Mouse (Mus musculus): ENCODE data around the gene Scnn1g.

Scnn1g gene

DNA sequence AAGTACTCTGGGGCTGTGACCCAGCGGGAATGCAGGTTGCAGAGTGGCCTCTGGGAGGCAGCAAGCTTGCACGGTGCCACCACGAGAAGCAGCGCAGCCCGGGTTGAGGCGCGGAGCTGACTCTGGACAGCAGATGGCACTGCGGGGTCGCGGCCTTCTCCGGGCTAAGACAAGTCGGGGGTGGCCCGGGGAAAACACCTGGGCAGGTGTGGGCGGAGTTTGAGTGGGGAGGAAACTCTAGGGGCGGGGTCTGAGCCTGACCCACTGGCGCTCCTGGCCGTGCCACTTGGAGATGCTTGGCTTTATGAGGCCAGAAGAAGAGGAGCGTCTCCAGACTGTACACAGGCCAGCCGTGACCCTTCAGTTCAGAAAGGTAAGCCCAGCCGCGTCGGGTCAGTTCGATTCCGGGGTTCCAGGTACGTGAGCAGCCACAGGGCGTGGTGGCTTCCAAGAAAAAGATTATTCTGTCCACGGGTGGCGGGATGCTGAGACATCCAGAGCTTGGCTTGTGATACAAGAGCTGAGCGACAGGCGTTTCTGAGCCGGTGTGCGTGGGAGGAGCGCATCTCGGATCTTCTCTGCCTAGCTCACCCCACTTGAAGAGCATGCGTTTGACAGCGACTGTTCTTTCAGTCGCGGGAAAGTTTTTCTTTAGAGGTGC is at the start of gene Scnn1g:
Gene Scnn1g, plus strand, starts transcription at position 309 of the 661 bp plus-strand sequence.
- TF ChIP-seq GATA4 (IDR thresholded peaks at IDR 0.05; ENCODE audit: insufficient replicate concordance, low read length): no peak

DNA sequence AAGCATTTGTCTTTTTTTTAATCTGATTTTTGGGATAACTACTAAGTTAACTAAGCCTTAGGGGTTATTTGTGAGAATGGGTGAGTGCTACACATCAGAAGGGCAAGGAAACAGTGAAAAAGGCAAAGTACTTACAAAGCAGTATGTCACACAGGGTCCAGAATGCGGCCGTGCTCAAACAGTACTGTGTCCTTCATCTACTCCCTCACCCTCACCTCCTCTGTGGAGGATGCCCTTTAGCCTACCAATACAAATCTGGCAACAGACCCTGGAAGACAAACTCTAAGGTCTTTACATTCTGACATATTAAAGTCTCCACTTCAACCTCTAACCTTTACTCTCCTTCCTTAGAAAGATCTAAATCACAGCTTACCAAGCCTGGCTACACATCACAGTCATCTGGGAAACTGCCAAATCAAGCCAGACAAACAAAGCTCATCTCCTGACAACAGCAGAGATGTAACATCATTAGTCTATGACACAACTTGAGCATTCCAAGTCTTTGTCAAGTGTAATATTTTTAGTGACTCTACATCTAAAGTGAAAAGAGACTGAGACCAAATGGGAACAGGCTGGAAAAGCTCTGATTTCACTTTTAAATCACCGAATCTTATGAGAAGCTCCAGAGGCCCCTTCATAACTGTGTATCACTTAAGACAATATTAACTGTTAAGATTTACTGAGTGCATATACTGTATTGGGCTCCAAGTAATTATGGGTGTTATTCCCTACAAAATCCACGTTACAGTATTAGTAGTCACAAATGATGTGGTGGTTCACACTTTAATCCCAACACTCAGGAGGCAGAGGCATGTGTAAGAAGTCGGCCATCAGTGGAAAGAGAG is 48.9 kb upstream of the Scnn1g start:
- no peak for TF ChIP-seq GATA4 (IDR thresholded peaks at IDR 0.05; ENCODE audit: insufficient replicate concordance, low read length)

DNA sequence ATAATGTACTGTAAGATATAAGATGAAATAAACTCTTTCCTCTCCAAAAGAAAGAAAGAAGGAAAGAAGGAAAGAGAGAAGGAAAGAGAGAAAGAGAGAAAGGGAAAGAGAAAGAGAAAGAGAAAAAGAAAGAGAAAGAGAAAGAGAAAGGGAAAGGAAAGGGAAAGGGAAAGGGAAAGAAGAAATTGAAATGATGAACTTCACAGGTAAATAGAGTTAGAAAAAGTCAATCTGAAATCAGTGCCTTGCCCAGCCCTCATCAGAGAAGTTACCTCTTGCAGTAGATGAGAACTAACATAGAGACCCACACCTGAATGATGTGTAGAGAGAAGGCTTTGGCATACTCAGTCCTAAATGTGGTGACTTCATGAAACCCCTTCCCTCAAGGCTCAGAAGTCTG is 44.9 kb upstream of the Scnn1g start:
- TF ChIP-seq GATA4 (IDR thresholded peaks at IDR 0.05; ENCODE audit: insufficient replicate concordance, low read length): no peak

DNA sequence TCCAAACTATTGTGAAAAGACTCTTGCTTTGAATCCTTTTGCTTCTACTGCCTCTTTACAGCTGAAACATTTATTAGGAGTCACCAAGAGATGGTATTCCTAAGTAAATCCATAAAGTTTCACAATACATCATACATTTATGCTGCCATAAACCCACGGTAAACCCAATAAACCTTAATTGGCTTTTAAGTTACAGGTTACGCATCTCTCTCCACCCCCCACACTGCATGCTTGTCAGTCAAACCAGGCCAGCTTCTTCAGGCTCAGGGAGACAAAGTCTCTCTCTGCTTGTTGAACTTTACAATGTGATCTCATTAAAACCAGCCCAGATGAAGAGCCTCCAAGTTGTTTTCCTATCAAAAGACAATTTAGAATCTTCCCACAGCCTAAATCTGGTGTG is 42.5 kb upstream of the Scnn1g start:
- TF ChIP-seq GATA4 (IDR thresholded peaks at IDR 0.05; ENCODE audit: insufficient replicate concordance, low read length): no peak

DNA sequence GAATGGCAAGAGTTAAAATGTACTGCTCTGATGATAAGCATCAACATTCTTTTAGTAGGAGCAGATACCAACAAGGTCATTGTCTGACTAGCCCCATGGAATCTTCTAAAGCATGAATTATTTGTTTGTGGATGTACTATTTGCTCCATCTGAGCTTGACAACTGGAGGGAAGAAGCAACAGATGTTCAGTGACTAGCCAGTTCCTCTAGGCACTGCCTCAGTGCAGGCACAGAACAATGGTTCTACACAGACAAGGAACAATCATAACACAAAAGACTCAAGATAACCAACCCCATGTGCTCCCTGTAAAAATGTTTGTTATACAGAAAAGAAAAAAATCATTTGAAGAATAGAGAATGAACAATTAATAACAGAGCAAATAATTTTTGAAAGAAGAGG is 37.1 kb upstream of the Scnn1g start:
- TF ChIP-seq GATA4 (IDR thresholded peaks at IDR 0.05; ENCODE audit: insufficient replicate concordance, low read length): no peak

DNA sequence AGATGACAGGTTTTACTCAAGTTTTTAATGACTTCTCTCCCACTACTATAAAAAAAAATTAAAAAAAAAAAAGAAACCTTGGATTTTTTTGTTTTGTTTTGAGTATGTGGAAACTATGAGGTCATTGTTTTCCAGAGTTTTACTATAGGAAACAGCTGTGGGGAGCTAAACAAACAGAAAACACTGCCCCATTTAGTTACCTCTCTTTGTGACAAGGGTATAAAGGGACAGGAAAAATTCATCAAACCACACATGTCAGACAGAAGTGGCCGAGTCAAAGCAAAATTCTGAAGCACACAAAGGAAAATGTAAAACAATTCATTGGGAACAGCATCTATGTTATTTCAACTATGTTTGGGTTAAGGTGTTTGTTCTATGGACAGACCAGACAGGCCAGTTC is 36.7 kb upstream of the Scnn1g start:
- no peak for TF ChIP-seq GATA4 (IDR thresholded peaks at IDR 0.05; ENCODE audit: insufficient replicate concordance, low read length)

DNA sequence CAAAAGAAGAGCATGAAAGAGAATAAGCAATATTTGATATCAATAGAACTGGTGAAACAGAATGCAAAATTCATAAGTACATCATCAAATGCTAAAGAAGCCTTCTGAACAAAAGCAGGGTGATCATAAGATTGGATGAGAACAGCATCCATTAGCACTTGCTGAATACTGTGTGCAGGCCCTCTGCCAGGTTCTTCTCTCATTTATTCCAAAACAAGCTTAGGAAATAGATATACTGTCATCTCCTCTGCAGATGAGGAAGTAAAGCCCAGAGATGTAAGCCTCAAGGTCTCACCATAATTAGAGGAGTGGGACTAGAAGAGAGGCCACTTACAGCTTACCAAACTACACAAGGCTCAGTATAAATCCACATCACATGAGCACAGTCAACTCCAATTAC is 35.1 kb upstream of the Scnn1g start:
- TF ChIP-seq GATA4 (IDR thresholded peaks at IDR 0.05; ENCODE audit: insufficient replicate concordance, low read length): no peak

DNA sequence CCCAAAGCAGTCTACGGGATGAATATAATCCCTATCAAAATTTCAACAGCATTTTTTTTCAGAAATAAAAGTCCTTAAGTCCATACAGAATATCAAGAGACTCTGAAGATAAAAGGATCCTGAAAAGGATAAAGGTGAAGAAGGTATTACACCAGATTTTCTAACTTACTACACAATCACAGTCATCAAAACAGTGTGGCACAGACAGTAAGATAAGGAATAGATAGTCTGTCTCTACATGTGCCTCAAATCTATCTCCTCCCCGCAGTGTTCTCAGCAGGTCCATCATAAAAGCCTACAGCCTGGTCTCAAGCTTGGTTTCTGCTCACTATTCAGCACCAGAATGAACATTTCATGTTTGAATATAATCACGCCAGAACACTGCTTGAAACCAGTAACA is 33.8 kb upstream of the Scnn1g start:
- no peak for TF ChIP-seq GATA4 (IDR thresholded peaks at IDR 0.05; ENCODE audit: insufficient replicate concordance, low read length)

DNA sequence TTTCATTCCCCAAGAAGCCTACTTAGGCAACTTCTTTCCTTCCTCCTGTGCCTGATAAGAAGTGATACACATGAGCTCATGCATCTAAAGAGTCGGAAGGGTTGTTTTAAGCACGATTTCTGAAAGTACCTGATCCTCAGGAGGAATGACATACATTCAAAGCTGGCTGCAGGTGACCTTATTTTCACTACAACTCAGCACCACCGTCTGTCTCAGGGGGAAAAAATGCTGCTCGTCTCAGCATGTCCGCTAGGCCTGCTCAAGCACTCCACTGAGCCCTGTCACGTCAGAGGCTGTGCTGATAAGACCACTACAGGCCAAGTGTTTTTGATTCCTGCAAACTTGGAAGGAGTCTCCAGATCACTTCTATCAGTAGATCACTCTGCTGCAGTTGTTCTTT is 32.3 kb upstream of the Scnn1g start:
- TF ChIP-seq GATA4 (IDR thresholded peaks at IDR 0.05; ENCODE audit: insufficient replicate concordance, low read length): no peak

DNA sequence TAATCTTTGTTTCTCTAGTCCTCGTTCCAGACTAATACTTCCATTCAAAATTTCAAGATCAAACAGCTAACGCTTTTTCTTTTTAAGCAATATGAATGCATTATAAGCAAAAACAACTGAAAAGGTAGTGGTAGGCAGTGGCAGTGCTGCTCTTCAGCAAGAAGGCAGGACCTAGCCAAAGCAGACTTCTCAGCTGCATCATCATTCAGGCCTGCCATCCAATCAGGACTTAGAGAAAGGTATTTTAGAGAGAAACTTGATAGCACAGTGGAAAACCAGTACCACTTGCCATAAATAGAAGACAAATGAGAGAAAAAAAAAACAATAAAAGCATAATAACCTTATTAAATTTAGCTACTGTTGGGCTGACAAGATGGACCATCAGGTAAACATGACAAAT is 29.2 kb upstream of the Scnn1g start:
- no peak for TF ChIP-seq GATA4 (IDR thresholded peaks at IDR 0.05; ENCODE audit: insufficient replicate concordance, low read length)

DNA sequence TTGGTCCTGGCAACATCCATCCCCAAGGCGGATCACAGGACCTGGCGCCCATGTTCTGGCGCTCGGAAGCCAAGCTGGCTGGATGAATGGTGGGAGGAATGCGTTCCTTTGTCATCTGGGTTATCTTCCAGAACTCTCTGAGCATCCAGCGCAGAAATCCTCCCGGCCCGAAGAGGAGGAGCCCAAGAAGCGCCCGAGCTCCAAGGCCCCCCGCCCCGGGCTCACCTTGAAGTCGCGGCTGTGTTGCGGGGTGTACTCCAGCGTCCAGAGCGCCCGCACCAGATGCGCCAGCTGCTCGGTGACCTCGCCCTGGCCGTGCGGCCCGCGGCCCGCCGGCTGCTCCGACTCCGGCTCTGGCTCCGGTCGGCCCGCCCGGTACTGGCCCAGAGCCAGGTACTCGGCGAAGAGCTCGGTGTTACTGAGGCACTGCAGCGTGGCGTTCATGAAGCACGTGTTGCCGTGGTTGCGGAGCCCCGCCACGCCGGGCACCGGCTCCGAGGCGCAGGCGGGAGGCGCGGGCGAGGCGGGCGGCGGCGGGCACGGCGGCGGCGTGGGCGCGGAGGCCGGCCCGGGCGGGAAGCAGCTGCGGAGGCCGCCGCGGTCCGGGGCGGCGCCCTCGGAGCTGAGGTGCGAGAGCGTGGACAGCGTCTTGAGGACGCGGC is 27.7 kb upstream of the Scnn1g start:
- no peak for TF ChIP-seq GATA4 (IDR thresholded peaks at IDR 0.05; ENCODE audit: insufficient replicate concordance, low read length)

DNA sequence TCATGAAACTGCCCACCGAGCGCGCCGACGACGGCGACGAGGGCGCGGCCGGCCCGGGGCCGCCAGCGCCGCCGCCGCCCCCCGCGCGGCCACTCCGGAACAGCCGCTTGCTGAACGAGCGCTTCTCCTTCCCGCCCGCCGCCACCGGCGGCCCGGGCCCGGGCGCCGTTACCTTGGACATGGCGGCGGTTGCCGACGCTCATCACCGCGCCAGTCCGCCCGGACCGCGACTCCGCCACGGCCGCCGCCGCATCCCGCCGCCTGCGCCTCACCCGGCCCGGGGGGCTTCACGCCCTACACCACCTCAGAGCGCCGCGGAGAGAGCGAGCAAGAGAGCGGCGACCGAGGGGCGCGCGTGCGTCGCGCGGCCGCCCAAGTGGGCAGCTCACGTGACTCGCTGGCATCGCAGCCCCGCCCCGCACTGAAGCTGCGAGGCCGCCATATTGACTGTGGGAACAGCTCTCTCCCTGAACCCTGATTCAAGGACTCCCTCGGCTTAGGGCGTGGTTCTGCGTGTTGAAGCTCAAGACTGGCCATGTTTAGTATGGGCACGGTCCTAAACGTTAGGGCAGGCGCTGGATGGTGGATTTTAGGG is 27.1 kb upstream of the Scnn1g start, which contains the start of gene Usp31:
Gene Usp31, minus strand, starts transcription at position 181 of the 595 bp plus-strand sequence.
- peak; percentile 34; the same call in 1 of the 2 replicates for TF ChIP-seq GATA4 (IDR thresholded peaks at IDR 0.05; ENCODE audit: insufficient replicate concordance, low read length)

DNA sequence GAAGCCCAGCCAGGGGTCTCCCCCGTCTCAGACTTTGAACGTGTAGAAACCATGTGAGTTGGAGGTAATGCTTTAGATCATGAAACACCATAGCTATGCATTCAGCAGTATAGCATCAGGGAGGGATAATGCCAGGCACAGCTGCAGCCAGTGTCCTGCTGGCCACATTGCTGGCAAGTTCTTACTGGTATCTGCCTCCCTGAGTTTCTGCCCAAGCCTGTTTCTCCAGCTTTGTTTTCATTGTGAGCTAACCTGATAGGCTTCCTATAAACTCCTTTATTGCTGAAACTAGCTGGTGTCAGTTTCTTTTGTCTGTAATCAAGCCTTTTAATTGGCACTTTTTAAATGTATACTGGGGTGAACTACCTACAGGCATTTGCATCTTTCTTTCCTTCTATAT is 23.1 kb upstream of the Scnn1g start:
- TF ChIP-seq GATA4 (IDR thresholded peaks at IDR 0.05; ENCODE audit: insufficient replicate concordance, low read length): no peak

DNA sequence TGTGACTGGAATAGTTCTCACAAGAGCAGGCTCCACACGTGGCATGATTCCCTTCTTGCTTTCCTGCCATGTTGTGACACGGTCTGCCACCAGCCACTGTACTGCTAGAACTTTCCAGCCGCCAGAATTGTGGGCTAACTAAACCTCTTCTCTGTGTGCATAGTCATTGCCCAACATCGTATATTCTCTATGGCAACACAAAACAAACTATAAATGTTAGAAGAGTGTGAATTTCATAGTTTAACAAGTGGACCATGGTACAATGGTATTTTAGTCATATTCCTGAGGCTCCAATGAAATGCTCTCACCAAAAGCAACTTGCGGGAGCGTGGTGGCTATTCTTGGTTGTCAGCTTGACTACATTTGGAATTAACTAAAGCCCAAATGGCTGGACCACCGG is 17.2 kb upstream of the Scnn1g start:
- TF ChIP-seq GATA4 (IDR thresholded peaks at IDR 0.05; ENCODE audit: insufficient replicate concordance, low read length): no peak

DNA sequence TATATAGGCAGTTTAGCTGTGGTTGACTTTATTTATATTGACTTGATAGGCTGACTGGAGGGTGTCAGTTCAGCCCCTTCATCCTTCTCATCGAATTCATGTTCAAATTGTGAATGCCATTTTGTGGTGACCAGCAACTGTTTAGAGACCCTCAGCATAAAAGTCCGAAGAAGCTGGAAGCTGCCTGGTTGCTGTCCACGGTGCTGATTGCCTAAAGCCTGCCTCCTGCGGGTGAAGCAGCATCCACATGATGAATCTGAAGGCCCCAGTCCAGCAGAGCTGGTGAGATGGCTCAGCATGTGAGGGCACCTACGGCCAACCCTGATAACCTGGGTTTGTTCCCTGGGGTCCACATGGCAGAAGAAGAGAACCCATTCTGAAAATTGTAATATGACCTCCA is 4.1 kb upstream of the Scnn1g start:
- no peak for TF ChIP-seq GATA4 (IDR thresholded peaks at IDR 0.05; ENCODE audit: insufficient replicate concordance, low read length)
